Mouse (Mus musculus) kidney, postnatal 10 days (tissue): Measurements from ENCODE around the gene Abraxas2.

Experiments used
- DNase-seq: peaks from one replicate; pipeline ENCODE4 v3.0.0; 2021; ENCODE audit warnings: mixed read lengths

Abraxas2 gene

GRCm38 (mm10) chr7:132856083-132856482, 2.9 kb upstream of the Abraxas2 start:
- DNase-seq = no peak

DNA sequence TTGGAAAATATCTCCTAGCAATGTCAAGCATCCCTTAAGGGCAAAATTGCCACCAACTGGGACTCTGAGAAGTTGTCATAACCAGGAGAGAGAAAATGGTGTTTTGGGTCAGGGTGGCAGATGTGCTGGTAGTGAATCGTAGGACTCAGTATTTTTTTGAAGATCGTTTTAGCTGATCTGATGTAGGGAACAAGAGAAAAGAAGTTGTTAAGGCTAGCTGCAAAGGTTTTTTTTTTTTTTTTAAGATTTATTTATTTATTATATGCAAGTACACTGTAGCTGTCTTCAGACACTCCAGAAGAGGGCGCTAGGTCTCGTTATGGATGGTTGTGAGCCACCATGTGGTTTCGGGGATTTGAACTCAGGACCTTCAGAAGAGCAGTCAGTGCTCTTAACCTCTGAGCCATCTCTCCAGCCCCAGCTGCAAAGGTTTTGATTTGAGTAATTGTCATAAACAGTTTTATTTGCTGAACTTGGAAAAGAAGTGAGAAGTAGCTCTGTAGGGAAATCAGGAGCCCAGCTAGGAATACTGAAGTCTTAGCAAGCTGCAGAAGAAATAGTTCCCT, 899 bp upstream of the Abraxas2 start:
- no peak for DNase-seq

DNA sequence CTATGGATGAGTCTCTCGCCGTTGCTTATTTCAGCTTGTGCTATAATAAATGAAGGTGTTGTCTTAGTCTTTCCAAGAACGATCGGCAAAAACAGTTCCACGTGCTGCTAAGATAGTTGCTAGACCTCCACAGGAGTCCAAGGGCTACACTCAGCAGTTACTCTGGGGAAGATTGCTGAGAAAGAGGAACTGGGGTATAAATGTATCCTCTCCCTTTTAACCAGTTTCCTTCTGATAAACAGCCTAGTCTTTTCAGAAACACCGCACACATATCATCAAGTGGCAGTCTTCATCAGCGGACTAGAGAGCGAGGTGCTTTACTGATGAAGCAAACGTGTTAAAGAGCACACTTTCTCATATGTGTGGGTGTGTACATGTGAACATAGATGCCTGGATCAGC, 7.3 kb downstream of the Abraxas2 start:
- no peak for DNase-seq

DNA sequence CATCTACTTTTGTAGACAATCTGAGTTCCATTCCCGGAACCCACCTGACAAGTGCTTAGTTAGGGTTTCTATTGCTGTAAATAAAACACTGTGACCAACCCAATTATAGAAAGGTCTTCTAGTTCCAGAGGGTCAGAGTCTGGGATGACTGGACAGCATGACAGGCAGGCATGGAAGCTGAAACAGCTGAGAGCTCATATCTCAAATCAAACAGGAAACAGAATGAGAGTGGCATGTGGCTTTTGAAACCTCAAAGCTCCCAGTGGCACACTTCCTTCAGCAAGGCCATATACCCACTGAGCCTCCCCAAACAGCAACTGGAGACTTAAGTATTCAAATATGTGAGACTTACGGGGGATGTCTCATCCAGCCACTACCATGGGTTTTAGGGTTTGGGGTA, 14.0 kb downstream of the Abraxas2 start:
- no peak for DNase-seq

GRCm38 (mm10) chr7:132875391-132876086, 16.5 kb downstream of the Abraxas2 start:
- DNase-seq = peak; percentile 56

DNA sequence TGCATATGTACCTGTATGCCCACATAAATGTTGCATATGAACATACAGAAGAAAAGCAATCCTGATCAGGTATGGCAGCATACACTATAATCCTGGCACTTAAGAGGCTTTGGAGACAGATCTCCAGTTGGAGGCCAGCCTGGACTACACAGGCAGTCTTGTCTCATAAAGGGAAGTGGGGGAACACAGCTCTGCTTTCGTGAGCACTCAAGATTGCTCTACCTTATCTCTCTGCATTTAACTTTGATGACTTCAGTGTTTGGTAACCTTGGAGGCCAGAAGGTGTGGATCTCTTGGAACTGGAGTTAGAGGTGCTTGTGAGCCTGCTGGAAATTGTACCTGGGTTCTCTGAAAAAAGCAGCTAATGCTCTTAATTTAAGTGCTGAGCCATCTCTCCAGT, 21.3 kb downstream of the Abraxas2 start:
- DNase-seq = no peak

GRCm38 (mm10) chr7:132882343-132882742, 23.3 kb downstream of the Abraxas2 start:
- no peak for DNase-seq

- no peak for DNase-seq
These were observed 25.0 kb downstream of the Abraxas2 start for GRCm38 (mm10) chr7:132884031-132884430.

- DNase-seq = no peak
These were observed 28.2 kb downstream of the Abraxas2 start for GRCm38 (mm10) chr7:132887019-132887804.

DNA sequence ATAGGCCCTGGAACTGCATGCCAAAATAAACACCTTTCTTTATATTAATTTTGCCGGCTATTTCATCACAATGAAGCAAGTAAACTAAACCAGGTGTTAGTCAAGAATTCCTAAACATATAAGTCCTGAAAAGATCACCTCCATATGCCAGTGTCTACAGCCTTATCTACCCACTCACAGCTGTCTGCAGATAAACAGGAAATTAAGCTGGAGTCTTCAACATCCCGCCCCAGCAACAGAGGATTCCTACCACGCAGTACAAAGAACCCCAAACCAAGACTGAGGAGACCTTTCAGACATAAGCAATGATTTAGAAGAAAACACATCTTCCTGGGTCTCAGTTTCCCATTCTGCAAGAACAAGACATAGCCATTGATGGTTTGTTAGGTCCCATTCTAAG, 29.0 kb downstream of the Abraxas2 start:
- DNase-seq = no peak

DNA sequence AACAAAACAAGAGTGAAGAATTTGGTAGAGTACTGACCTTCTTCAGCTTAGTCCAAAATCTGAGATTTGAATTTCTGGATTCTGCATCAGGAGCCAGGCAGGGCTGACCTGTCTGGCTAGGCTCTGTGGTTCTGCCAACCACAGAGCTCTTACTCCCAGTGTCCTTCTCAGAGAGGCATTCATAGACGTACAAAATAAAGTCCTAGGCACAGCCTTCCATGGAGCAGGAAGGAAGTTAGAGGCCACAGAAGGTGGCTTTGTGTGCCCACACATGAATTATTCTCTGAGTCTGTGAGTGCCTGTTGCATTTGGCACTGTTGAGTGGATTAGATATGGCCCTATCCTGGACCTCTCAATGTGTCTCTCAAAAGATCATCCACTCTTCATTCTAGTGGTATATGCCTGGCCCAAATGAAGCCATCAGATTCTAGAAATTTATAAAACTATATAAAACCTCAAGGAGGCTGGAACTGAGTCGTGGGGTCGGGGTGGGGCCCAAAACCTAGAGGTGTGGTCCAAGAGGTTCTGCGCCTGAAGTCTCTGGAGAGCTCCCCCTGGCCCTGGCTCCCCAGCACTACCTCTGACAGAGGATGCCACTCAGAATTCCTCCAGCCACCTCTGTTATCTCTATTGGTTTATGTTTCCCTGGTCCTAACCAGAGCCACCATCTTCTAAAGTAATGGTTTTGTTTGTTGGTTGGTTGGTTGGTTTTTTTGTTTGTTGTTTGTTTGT, 29.7 kb downstream of the Abraxas2 start:
- no peak for DNase-seq

- DNase-seq = no peak
These were observed 30.7 kb downstream of the Abraxas2 start for GRCm38 (mm10) chr7:132889691-132890090.

DNA sequence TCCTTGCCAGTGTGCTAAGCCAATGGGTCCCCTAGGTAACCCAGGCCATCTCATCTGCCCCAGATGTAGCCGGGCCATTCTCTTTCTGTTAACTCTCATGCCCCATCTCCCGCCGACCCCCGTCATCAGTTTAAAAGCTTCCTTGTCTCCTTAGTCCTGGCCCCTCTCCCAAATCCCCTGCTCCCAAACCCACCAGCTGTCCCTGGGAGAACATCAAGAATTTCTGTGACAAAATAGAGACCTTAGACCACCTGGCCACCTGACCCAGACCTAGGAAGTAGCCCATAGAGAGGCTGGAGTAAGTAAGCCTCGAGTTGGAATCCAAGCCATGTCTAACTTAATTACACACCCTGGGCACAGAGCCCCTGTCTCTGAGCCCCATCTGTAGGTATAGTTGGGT, 31.2 kb downstream of the Abraxas2 start:
- DNase-seq = no peak

- no peak for DNase-seq
These were observed 32.7 kb downstream of the Abraxas2 start for GRCm38 (mm10) chr7:132891561-132892310.

DNA sequence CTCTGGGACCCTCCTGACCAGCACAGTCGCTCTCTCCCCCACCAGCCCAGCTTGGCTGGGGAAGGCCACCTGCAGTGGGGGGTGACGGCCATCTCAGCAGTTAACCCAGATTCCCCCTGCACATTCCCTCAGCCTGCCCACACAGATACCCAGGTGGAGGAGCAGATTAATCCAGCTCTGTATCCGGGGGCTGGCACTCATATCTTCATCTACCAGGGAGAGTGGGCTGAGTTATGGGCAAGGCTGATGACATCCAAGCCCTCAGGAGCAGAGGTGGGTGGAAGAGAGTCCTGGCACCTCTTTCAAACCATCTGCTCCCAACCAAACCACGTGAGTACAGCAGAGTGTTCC, 33.3 kb downstream of the Abraxas2 start:
- DNase-seq = no peak

DNA sequence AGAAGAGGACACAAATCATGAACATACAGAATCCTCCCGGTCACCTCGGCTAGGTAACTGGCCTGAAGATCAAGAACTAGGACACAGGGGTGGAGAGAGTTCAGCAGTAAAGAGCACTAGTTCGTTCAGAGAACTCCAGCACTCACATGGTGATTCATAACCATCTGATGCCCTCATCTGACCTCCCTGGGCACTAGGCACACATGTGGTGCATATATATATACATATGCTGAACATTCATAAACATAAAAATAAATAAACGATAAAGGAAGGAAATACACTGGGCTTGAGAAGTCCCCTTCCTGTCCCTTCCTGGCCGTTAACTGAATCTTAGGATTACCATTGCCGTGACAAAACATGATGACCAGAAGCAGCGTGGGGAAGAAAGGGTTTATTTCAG, 33.8 kb downstream of the Abraxas2 start:
- no peak for DNase-seq

GRCm38 (mm10) chr7:132893336-132893735, 34.3 kb downstream of the Abraxas2 start:
- DNase-seq = no peak

- DNase-seq = peak; percentile 53
These were observed 36.0 kb downstream of the Abraxas2 start for GRCm38 (mm10) chr7:132894841-132895555.

DNA sequence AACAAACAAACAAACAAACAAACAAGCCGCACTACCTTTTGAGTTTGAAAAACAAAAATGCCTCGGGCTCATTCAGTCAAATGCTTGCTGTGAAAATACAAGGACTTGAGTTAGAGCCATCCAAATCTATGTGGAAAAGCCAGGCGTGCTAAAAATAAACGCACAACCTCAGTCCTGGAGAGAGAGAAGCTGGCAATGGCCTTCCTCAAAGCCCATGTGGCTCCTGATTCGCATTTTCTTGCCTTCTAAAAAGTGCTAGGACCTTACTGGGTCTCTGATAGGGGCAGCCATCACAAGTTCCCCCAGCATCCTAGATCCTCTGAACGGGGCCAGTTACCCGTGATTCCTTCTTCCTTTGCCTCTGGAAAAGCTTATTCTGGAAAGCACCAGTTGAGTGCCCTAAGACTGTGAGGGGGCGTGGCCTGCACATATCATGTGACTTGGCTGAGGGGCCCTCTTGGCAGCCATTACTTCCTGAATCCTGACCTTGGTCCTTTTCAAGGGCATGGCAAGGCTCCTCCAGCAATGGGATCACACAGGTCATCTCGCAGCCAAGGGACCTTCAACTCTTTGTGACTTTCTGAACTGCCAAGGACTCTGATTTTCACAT, 37.3 kb downstream of the Abraxas2 start:
- peak; percentile 51 for DNase-seq

- no peak for DNase-seq
These were observed 38.2 kb downstream of the Abraxas2 start for GRCm38 (mm10) chr7:132897258-132897657.

GRCm38 (mm10) chr7:132898234-132898633, 39.2 kb downstream of the Abraxas2 start:
- DNase-seq = peak; percentile 27
